Mouse (Mus musculus): ENCODE results near the gene Dnaja3.
A peak's percentile ranks its signal among the peaks of the same experiment; 100 is the strongest.

Gene Dnaja3

DNA sequence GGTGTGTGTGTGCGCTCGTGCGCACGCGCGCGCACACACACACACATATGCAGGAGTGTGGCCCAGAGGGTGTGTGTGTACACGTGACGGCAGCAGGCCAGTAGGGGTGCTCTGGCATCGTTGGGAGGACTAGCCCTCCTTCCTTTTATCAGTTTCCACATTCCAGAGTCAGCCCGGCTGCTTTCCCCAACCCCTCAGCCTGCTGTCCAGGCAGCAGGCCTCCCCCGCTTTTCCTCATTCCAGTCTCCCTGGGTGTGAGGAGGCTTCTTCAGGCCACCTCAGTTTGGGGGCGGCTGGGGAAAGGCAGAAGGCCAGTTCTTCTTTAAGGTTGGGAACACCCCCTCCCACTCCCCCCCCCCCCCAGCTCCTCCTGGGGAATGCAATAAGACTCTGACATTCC lies 2.4 kb downstream of the Dnaja3 start:
- peak; percentile 35 for DNase-seq (ENCODE audit: low read depth, low spot score)

DNA sequence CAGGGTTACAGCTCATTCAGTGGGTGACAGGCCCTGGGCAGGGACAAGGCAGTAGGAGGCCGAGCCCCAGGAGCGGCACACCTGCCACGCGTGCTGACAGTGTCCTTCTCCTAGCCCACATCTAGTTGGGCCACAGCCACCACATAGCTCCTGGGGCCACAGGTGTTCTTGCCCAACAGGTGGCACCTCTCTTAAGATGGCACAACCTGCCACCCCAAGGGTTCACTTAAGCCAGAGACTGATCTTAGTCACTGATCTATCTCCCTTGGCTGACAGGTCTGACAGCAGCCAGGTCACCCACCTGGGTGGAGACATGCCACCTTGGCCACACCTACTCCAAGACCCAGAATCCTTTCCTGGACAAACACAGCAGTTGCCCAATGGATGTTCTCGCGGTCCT lies 3.1 kb downstream of the Dnaja3 start:
- no peak for DNase-seq (ENCODE audit: low read depth, low spot score)

DNA sequence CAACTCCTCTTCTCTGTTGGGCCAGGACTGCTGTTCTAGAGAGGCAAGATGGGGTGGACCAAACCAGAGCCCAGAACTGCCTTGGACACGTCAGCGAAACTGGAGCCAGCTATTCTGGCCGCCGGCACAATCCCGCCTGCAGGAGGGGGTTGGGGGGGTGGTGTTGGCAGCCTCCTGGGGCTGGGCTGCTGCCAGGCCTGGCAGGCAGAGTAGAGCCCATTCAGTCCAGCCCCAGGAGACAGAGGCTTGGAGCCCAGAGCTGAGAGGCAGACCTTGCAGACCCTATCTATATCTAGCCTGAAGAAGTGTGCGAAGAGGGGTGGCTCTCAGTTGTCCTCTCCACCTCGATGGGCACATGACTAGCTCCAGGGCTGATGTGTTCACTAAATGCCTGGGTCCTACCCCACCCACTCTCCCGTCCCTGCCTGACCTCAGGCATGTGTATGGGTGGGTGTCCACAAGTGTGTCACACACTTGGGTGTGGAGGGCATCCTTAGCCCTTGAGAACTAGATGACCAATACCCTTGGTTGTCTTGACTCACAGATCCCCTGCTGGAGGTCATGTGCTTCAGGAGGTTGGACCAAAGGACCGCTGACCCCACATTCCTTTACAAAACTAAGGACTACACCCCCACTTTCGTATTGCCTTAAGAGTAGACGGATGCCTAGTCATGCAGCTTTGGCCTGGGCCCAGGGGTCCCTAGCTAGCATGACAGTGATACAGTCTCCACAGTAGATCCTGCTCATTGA lies 4.1 kb downstream of the Dnaja3 start:
- DNase-seq (ENCODE audit: low read depth, low spot score), result no peak

DNA sequence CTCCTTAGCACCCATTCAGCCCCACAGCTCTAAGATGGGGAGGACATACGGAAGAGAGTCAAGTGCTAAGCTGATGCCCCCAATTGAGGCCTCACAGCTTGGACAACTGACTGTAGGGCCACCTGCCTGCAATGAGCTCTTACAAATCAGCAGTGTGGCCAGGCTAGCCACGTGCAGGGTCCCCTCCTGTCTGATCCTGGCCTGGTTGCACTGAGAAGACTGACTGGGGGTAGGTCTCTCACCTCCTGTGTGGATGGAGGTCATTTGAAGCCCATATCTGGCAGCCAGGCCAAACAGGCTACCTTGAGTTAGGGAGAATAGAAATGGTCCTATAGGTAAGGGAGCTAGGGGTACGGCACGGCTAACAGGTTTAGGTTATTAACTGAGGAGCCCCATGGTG lies 6.1 kb downstream of the Dnaja3 start:
- DNase-seq (ENCODE audit: low read depth, low spot score), result no peak

DNA sequence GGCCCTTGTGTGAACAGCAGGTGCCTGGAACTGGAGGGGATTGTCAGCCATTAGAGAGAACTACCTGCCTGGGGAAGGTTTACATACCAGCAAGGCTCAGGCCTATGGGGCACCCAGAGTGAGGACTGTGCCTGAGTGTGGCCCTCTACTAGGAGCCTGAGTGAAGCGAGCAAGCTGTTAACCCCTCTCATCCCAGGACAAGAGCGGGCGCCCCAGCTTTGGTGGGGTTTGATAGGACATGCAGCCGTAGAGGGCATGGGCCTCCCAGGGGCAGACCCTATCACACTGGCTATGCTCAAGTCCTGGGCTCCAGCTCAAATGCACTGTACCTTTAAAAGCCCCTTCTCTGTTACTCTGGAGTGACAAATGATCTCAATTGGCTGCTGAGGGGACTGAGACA lies 7.0 kb downstream of the Dnaja3 start:
- DNase-seq (ENCODE audit: low read depth, low spot score), result no peak

DNA sequence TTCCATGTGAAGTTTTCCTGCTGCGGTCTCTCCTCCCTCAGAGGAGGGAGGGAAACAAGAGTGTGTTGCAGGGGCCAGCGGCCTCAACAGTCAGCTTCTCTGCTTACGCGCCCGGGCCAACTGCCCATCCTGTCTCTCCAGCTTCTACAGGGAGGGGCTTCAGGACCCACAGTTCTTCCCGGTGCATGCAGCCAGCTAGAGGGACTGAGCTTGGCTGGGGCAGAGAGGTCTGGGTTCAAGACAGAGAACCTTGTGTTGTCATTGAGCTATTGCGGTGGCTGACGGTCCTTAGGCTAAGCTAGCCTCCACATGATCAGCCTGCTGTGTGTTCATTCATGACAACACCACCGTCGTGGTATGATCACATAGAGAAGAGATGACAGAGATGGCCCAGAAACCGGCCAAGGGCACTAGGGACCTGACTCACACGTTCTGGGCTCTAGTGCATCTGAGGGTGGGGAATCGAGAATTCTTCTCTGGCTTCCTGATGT lies 7.9 kb downstream of the Dnaja3 start:
- DNase-seq (ENCODE audit: low read depth, low spot score), result no peak

DNA sequence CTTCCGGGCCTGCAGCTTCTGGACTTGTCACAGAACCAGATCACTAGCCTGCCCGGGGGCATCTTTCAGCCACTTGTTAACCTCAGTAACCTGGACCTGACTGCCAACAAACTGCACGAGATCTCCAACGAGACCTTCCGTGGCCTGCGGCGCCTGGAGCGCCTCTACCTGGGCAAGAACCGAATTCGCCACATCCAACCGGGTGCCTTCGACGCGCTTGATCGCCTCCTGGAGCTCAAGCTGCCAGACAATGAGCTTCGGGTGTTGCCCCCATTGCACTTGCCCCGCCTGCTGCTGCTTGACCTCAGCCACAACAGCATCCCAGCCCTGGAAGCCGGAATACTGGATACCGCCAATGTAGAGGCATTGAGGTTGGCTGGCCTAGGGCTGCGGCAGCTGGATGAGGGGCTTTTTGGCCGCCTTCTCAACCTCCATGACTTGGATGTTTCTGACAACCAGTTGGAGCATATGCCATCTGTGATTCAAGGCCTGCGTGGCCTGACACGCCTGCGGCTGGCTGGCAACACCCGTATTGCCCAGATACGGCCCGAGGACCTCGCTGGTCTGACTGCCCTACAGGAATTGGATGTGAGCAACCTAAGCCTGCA lies 8.7 kb downstream of the Dnaja3 start:
- peak; percentile 56 for DNase-seq (ENCODE audit: low read depth, low spot score)

DNA sequence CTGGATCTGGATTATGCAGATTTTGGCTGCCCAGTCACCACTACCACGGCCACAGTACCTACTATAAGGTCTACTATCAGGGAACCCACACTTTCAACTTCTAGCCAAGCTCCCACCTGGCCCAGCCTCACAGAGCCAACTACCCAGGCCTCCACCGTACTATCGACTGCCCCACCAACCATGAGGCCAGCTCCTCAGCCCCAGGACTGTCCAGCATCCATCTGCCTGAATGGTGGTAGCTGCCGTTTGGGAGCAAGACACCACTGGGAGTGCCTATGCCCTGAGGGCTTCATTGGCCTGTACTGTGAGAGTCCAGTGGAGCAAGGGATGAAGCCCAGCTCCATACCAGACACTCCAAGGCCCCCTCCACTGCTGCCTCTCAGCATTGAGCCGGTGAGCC lies 9.4 kb downstream of the Dnaja3 start:
- no peak for DNase-seq (ENCODE audit: low read depth, low spot score)

DNA sequence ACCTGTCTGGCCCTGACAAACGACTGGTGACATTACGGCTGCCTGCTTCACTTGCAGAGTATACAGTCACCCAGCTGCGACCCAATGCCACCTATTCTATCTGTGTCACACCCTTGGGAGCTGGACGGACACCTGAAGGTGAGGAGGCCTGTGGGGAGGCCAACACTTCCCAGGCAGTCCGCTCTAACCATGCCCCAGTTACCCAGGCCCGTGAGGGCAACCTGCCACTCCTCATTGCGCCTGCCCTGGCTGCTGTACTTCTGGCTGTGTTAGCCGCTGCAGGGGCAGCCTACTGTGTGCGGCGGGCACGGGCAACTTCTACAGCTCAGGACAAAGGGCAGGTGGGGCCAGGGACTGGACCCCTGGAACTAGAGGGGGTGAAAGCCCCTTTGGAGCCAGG lies 9.9 kb downstream of the Dnaja3 start:
- DNase-seq (ENCODE audit: low read depth, low spot score), result no peak

DNA sequence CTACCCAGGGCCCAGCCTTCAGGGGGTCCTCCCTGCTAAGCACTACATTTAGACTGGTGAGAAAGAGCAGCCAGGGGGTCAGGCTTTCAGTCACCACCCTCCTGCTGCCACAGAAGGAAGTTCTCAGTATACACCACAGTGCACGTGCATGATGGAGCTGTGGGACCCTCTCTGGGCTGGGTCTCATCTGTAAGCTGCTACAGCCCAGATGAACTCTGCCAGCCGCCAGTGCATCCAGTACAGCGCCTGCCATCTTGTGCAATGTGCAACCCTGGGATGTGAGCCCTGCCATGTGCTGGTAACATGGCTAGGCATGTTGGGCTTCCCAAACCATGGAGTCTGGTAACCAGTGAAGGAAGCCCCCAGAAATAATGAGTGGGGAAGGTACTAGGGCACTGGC lies 10.4 kb downstream of the Dnaja3 start:
- no peak for DNase-seq (ENCODE audit: low read depth, low spot score)

DNA sequence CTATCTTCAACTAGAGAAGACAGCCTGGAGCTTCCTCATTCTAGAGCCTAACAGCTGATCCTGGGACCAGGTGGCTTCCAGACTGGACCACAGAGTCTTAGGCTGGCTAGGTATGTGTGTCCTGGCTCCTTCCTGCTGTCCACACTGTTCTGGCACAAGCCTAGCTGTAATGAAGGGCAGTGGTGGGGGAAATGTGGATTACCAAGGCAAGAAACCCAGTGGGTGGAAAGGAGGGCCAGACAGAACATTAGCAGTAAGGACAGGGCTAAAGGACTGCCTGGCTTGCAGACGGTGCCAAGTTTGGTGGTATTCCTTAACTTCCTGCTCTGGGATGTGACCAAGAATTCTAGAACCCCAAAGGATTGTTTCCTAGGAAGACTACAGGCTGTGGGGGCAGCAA lies 11.3 kb downstream of the Dnaja3 start:
- DNase-seq (ENCODE audit: low read depth, low spot score), result no peak

DNA sequence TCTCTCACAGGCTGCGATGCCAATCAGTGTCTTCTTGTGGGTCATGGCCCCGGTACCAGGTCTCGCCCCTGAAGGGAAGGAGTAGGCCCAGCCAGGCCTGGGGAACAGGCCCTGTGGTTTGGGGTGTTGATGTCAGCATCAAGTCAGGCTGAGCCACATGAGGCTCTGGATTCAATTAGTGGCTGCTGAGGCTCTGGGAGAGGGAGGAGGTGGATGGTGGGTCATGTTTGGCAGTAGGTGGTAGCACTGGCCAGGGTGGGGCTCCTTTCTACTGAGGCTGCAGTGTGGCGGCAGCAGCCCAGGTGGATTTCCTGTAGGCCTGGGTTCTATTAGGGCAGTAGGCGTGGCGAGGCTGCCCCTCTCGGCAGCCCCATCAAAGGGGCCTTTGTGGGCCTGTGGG lies 11.8 kb downstream of the Dnaja3 start:
- no peak for DNase-seq (ENCODE audit: low read depth, low spot score)

DNA sequence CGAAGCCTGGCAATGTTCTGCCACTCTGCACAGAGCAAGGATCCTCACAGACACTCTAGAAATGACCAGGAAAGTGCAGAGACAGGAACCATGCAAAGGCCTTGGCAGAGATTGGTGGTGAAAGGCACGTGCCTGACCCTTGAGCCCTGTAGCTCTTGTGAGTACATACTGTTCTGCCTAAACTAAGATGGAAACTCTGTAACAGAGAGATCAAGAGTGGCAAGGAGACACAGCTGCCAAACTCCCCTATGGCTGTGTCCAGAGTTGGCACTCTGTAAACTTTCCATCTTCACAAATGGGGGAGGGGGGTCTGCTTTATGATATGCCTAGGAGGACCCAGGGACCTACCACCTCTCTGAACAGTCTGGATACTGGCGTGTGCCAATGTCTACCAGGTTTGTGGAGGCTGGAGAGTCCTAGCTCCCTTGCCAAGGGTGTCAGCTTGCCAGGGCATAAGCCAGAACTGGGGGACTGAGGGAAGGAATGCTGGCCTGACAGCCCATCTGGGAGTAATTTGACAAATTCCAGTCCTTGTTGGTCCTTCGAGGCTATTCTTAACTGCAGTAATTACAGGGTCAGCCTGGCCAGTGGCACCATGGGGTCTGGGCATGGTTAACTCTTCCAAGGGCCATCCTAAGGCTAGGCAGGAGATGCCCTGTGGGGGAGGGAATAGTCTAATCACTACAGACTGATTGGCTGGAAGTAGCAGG lies 13.1 kb downstream of the Dnaja3 start:
- no peak for DNase-seq (ENCODE audit: low read depth, low spot score)

DNA sequence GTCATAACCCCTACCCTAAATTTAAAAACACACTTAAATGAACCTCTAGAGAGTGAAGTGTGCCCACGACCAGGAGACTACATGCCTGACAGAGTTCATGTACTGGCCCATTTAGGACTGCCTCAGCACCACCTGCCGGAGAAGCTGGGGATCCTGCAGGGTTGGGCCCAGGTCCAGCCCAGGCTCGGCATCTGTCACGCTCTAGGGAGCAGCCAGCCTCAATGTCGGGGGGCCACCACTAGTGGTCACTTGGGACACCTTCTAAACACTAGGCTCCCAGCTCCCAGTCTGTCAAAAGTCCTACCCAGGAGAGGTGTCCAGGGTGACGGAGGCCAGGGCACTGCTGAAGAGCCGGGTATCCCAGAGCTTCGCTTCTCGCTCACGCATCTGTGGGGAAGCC lies 14.9 kb downstream of the Dnaja3 start:
- DNase-seq (ENCODE audit: low read depth, low spot score), result no peak

DNA sequence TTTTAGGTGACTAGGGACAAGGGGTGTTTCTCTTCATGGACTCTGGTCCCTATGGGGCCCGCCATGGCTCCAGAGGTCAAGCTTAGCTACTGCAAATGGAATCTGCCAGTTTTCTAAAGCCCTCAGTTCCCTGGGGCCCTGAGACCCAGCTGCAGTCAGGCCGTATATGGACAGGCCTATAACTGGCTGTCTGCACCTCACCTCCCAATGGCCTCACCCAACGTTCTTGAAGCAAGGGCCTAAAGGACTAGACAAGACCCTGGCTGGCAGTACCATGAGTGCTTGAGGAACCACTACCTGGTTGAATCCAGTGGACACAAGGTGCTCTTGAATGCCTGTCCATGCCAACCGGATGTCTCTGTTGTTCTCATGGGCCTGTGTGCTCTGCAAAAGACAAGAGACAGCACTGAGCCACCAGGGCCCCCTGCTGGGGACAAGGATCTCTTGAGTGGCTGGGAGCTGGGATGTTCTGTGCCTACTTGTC lies 15.5 kb downstream of the Dnaja3 start:
- no peak for DNase-seq (ENCODE audit: low read depth, low spot score)

DNA sequence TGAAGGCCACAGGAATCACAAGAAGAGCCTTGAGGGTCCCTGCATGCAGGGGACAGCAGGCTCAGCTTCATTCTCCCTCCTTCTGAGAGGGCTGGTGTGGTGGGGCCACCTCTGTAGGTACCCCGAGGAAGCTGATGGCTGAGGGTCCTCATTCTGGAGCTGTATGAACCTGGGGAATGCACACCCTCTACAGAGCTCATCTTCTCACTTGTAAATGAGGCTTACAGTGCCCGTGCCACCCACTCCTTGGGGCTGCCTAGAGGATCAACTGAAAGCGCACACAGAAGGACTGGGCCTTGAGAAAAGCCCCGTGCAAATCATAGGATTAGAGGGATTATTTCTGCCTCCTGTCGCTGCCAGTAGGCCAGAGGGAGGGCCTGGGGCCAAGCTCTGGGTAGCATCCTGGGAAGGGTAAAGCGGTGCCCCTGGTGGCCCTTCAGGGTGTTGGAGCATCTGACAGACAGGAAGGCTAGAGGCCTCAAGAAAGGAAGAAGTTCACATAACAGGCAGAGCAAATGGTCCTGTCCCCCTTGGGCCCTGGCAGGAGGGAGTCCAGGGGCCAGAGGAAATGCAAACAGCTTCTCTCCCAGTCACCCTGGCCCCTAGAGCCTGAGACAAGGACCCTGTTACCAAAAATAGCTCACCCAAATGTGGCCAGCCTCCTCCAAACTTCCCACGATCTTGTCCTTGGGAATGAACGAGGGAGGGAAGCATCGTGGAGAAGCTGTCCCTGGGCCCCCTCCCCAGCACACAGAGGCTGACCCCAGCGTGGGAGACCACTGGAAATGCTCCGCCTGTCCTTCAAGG lies 16.2 kb downstream of the Dnaja3 start:
- peak; percentile 23 for DNase-seq (ENCODE audit: low read depth, low spot score)

DNA sequence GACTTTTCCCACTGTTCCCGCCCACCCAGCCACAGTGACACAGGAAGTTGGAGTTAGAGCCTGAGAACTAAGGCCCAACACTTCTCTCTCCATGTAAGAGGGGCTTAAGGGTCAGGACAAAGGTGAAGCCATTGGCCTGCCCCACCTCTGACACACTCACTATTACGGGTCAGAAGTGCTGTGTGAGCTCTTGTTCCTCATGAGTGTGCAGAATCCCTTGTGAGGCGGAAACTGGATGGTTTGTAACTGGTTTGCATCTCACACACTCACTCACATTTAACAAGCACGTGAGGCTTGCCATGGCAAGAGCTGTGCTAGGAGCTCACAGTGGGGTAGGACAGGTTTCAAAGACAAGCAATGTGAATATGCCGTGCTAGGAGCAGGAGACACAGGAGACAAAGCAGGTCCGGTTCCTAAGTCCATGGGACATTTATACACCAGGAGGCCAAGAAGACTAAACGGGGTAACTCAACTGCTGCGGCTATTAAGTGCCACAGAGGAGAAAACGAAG lies 16.8 kb downstream of the Dnaja3 start:
- no peak for DNase-seq (ENCODE audit: low read depth, low spot score)

DNA sequence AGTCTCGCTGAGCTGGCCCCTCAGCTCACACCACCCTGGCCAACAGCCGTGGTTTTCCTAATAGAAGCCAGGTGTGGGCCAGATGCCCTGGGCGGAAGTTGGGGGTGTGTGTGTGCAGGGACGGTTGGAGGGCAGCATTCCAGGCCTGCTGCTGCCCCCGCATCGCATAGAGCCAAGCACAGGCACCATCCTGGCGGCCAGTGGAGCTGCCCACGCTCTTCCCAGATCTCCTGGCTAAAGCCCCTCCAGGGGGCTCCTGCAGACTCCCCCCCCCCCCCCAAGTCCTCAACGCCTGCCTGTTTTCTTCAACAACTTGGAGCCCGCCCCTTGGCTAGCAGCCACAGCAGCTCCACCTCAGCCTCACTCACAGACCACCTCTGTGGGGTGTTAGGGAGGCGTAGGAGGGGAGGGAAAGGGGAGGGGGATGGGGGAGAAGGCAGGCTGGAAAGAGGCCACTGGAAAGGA lies 19.0 kb downstream of the Dnaja3 start:
- DNase-seq (ENCODE audit: low read depth, low spot score), result no peak

DNA sequence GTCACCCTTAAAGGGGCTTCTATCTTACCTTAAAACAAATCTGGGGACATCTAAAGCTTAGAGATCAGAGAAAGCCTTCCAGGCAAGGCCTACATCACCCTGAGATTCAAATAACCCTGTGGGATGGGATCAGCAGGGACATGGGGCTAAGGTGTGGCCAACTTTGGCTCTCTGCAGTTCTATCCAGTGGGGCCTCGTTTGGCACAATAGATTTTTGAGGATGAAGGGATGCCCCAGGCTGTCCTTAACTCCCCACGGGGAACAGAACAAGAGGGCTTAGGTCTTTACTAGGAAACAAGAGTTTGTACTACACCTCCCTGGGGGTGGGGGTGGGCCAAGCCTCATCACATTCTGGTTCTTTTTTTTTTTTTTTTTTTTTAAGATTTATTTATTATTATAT lies 19.5 kb downstream of the Dnaja3 start:
- DNase-seq (ENCODE audit: low read depth, low spot score), result no peak

DNA sequence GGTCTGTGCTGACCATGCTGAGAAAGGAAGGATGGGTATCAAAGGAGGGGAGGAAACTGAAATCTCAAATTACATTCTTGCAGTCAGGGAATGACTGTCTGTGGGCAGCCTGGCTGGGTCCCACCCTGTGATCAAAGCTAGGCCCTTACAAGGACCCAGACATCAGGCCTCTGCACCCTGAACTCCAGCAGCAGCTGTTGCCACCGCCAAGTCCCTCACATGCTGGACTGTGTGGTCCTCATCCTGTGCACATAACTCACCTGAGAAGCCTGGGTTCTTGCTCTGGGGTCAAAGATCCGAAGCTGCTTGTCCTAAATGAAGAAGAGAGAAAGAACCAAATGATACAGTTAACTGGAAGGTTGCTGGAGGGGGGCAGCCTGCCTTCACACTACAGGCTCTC lies 21.8 kb downstream of the Dnaja3 start:
- no peak for DNase-seq (ENCODE audit: low read depth, low spot score)

DNA sequence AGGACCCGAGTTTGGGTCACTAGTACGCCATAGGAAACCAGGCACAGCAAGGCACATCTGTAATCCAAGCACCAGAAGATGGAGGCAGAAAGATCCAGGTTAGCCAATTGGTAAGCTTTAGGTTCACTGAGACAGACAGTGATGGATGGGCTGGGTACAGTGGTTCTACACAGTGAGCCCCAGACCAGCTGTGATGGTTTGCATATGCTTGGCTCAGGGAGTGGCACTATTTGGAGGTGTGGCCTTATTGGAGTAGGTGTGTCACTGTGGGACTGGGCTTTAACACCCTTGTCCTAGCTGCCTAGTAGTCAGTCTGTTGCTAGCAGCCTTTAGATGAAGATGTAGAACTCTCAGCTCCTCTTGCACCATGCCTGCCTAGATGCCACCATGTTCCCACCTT lies 24.0 kb downstream of the Dnaja3 start:
- peak; percentile 47 for DNase-seq (ENCODE audit: low read depth, low spot score)

DNA sequence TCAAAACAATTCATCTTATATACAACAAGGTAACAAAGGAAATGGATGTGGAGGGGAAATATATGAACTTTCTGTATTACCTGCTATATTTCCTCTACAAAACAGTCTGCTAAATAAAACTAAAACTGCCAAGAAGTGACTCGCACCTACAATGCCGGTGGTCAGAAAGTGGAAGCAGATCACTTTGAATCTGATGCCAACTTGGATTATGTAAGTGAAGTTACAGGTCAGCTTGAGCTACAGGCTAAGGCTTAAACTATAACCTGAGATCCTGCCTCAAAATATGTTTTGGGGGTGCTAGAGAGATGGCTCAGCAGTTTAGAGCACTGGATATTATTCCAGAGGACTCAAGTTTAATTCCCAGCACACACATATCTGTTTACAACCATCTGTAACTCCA lies 25.9 kb downstream of the Dnaja3 start:
- DNase-seq (ENCODE audit: low read depth, low spot score), result no peak
